Mouse (Mus musculus) gastrocnemius, postnatal 14 days (tissue): ENCODE measurements around the gene Olfr47. TPM values are rescaled to one million over a fixed set of nuclear protein-coding genes. Genes with fewer than 3 reads are reported as not detected.
A peak's percentile ranks its signal among the peaks of the same experiment; 100 is the strongest.
"Not testable (repeated sequence)": the region's sequence is repeated elsewhere in the genome, so short reads cannot be mapped to it uniquely, and the experiment has no call there.

Source experiments
- DNase-seq: peaks from one replicate; pipeline ENCODE4 v3.0.0; 2021; ENCODE audit warnings: mixed read lengths
- intact Hi-C: fragments of 180-260 bp; cut with DNase I; formaldehyde crosslinking; loops from one replicate; pipeline ENCODE4 v1.15.1; 2025; ENCODE audit warnings: low total_unique reads
- long read RNA-seq, 2 experiments: library from polyadenylated mRNA; stranded (forward); transcript quantifications; one replicate each; pipeline ENCODE4 v2.0.0; 2021
- total RNA-seq, 2 experiments: library from RNA; stranded (reverse); gene quantifications; 2 replicates each; pipeline ENCODE4 v1.2.3; 2021

The Olfr47 gene
- not detected for total RNA-seq
- long read RNA-seq, experiment 1: 0 reads
- long read RNA-seq, experiment 2: 0 reads

GRCm38 (mm10) chr6:43231255-43231654 is at the start of gene Olfr47:
Gene Olfr47 (plus strand): TSS chr6:43231529.
- DNase-seq, intact Hi-C loops: not testable (repeated sequence)

GRCm38 (mm10) chr6:43190986-43191385 is 40.3 kb upstream of the Olfr47 start:
- intact Hi-C loops: no loop called here
- no peak for DNase-seq

- intact Hi-C loops: no loop called here
Measured at GRCm38 (mm10) chr6:43196781-43197180, 34.5 kb upstream of the Olfr47 start, which contains the start of gene Olfr435. Gene Olfr435 (plus strand): TSS chr6:43197146.

GRCm38 (mm10) chr6:43198094-43198493 is 33.2 kb upstream of the Olfr47 start:
- intact Hi-C loops: no loop called here
- no peak for DNase-seq

More at GRCm38 (mm10) chr6:43196781-43197180, 34.5 kb upstream of the Olfr47 start, which contains the start of gene Olfr435:
- DNase-seq: no peak

GRCm38 (mm10) chr6:43202786-43203185 is 28.5 kb upstream of the Olfr47 start:
- no peak for DNase-seq
- intact Hi-C loops: no loop called here

- intact Hi-C loops: no loop called here
- no peak for DNase-seq
Measured at GRCm38 (mm10) chr6:43205355-43205754, 26.0 kb upstream of the Olfr47 start.

GRCm38 (mm10) chr6:43212873-43213272 is 18.5 kb upstream of the Olfr47 start, which contains the start of gene Olfr434:
Gene Olfr434 (plus strand): TSS chr6:43213021.
- DNase-seq, intact Hi-C loops: not testable (repeated sequence)

GRCm38 (mm10) chr6:43242061-43242460 is 10.7 kb downstream of the Olfr47 start:
- no peak for DNase-seq
- intact Hi-C loops: no loop called here

- DNase-seq: no peak
- intact Hi-C loops: no loop called here
Measured at GRCm38 (mm10) chr6:43247396-43247795, 16.1 kb downstream of the Olfr47 start.

- DNase-seq: no peak
- intact Hi-C loops: no loop called here
Measured at GRCm38 (mm10) chr6:43252994-43253393, 21.7 kb downstream of the Olfr47 start.

GRCm38 (mm10) chr6:43254193-43254926 is 23.0 kb downstream of the Olfr47 start:
- DNase-seq: no peak
- intact Hi-C loops: no loop called here

- DNase-seq: no peak
- intact Hi-C loops: no loop called here
Measured at GRCm38 (mm10) chr6:43260756-43261155, 29.4 kb downstream of the Olfr47 start.

- intact Hi-C loops: no loop called here
- DNase-seq: peak; percentile 11
Measured at GRCm38 (mm10) chr6:43265363-43266041, 34.2 kb downstream of the Olfr47 start, which contains the start of gene Arhgef5. Gene Arhgef5 (plus strand): TSS chr6:43265582.

- DNase-seq: no peak
Measured at GRCm38 (mm10) chr6:43266356-43266755, 35.0 kb downstream of the Olfr47 start.

GRCm38 (mm10) chr6:43272597-43272996 is 41.3 kb downstream of the Olfr47 start:
- intact Hi-C loops: no loop called here
- no peak for DNase-seq

More at GRCm38 (mm10) chr6:43266356-43266755, 35.0 kb downstream of the Olfr47 start:
- intact Hi-C loops: no loop called here

GRCm38 (mm10) chr6:43274123-43274522 is 42.8 kb downstream of the Olfr47 start:
- intact Hi-C loops: no loop called here
- DNase-seq: no peak

- intact Hi-C loops: no loop called here
- DNase-seq: no peak
Measured at GRCm38 (mm10) chr6:43278247-43278646, 46.9 kb downstream of the Olfr47 start.

- intact Hi-C loops: no loop called here
- DNase-seq: no peak
Measured at GRCm38 (mm10) chr6:43280481-43280880, 49.2 kb downstream of the Olfr47 start.
